Mouse (Mus musculus) liver, embryonic 12.5 days (tissue): ENCODE measurements around the gene Sdcbp2. TPM values are rescaled to one million over a fixed set of nuclear protein-coding genes. Genes with fewer than 3 reads are reported as not detected.
A peak's percentile ranks its signal among the peaks of the same experiment; 100 is the strongest.

Experiments used
- ATAC-seq: fragments of 200-750 bp; cut with Nextera tagmentation; 2 replicates; pipeline ENCODE4 v1.8.0; 2017; ENCODE audit warnings: moderate number of reproducible peaks, mild to moderate bottlenecking, moderate library complexity
- H3K27ac ChIP-seq: fragments of 300-500 bp; sonication (generic); 2 replicates; pipeline ENCODE4 v1.5.1; 2016; ENCODE audit warnings: mild to moderate bottlenecking
- H3K27me3 ChIP-seq: fragments of 300-500 bp; sonication (generic); replicated peaks from 2 replicates; pipeline ENCODE4 v1.6.1; 2016; ENCODE audit warnings: mild to moderate bottlenecking, moderate library complexity
- H3K36me3 ChIP-seq: fragments of 300-500 bp; sonication (generic); 2 replicates; pipeline ENCODE4 v1.6.1; 2016; ENCODE audit warnings: mild to moderate bottlenecking, moderate library complexity
- H3K4me1 ChIP-seq: fragments of 300-500 bp; sonication (generic); 2 replicates; pipeline ENCODE4 v1.6.1; 2016
- H3K4me2 ChIP-seq: fragments of 300-500 bp; sonication (generic); 2 replicates; pipeline ENCODE4 v1.6.1; 2016; ENCODE audit warnings: mild to moderate bottlenecking, moderate library complexity
- H3K4me3 ChIP-seq: fragments of 300-500 bp; sonication (generic); 2 replicates; pipeline ENCODE4 v1.5.1; 2016; ENCODE audit warnings: mild to moderate bottlenecking, moderate library complexity
- H3K9ac ChIP-seq: fragments of 300-500 bp; sonication (generic); 2 replicates; pipeline ENCODE4 v1.6.1; 2016; ENCODE audit warnings: mild to moderate bottlenecking, moderate library complexity
- H3K9me3 ChIP-seq: fragments of 300-500 bp; sonication (generic); replicated peaks from 2 replicates; pipeline ENCODE4 v1.6.1; 2016; ENCODE audit warnings: mild to moderate bottlenecking, moderate library complexity
- WGBS: fragments of 180-500 bp; shearing (Covaris S2); methylation state at CpG from one replicate; pipeline ENCODE4 v1.1.7; 2016; ENCODE audit not compliant: insufficient replicate concordance; 5-methylcytosine and 5-hydroxymethylcytosine counted together
- polyA plus RNA-seq: library from polyadenylated mRNA; unstranded; fragments of >200 nt; fragmentation: Nextera tagmentation; extraction: Ambion mirVana; gene quantifications from 2 replicates; pipeline ENCODE4 v1.2.1, GENCODE M21; 2016

Gene Sdcbp2
- polyA plus RNA-seq, 1 experiment from 2014 or later = 0.45 TPM

GRCm38 (mm10) chr2:151574607-151575006, 2.2 kb downstream of the Sdcbp2 start:
- Histone ChIP-seq H3K9me3 (no peaks in the 10 kb centered on the region), H3K4me2 (no peak overlapping the region), H3K4me3 (no peak overlapping the region), H3K27ac (no peak overlapping the region), H3K27me3 (peaks cover 11% of the 10 kb centered on the region; the same call in 1 of the 2 replicates), H3K4me1 (peaks cover 14% of the 10 kb centered on the region; the same call in 1 of the 2 replicates), H3K9ac (no peak overlapping the region), H3K36me3 (no peaks in the 10 kb centered on the region)
- ATAC-seq = no peak
- WGBS = 69% methylated on average over 5 of the region's 5 CpGs

GRCm38 (mm10) chr2:151575119-151575698, 2.8 kb downstream of the Sdcbp2 start:
- peak overlapping the region; percentile 50; the same call in 1 of the 2 replicates for H3K4me3 ChIP-seq
- peaks cover 11% of the 10 kb centered on the region; the same call in 1 of the 2 replicates for H3K27me3 ChIP-seq
- H3K36me3 ChIP-seq = no peaks in the 10 kb centered on the region
- no peak overlapping the region for H3K27ac ChIP-seq
- no peak overlapping the region for H3K9ac ChIP-seq
- WGBS = 27% methylated on average over 7 of the region's 7 CpGs
- H3K4me2 ChIP-seq = peak overlapping the region; percentile 78
- H3K4me1 ChIP-seq = peaks cover 14% of the 10 kb centered on the region; the same call in 1 of the 2 replicates
- no peak for ATAC-seq
- H3K9me3 ChIP-seq = no peaks in the 10 kb centered on the region

DNA sequence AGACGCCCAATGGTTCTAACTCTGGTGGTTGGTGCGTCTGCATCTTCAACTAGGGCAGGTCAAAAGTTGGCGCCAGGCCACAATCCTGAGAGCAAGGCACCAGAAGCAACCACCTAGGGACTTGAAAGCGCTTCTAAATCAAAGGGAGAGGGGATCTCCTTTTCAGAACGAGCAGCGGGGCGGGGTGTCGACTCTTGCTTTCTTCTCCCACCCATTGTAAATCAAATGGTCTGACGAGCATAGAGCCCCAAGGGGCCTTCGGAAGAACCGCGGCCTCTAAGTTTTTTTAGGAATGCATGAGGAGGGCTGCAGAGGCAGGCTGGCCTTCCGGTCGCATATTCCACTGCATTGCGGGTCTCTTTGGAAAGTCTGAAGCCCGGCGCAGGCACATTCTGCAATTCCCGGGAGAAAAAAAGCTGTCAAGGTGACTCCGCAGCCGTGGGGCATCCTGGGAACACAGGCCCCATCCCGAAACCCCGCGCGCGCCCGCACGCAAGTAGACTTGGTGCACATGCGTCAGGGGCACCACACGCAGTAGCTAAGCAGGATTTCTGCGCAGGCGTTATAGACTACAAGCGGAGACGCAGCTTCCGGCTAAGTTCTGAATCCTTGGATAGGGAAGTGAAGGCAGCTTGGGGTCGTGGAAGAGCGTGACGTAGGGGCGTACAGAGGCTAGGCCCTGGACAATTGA, 3.4 kb downstream of the Sdcbp2 start:
- H3K4me3 ChIP-seq = peak overlapping the region; percentile 50
- peak overlapping the region; percentile 44 for H3K9ac ChIP-seq
- ATAC-seq = peak; percentile 73
- H3K27ac ChIP-seq = no peak overlapping the region
- no peaks in the 10 kb centered on the region for H3K9me3 ChIP-seq
- H3K4me2 ChIP-seq = peak overlapping the region; percentile 78
- 2% methylated on average over 38 of the region's 38 CpGs for WGBS
- H3K4me1 ChIP-seq = peaks cover 14% of the 10 kb centered on the region; the same call in 1 of the 2 replicates
- peaks cover 11% of the 10 kb centered on the region; the same call in 1 of the 2 replicates for H3K27me3 ChIP-seq
- no peaks in the 10 kb centered on the region for H3K36me3 ChIP-seq

- Histone ChIP-seq H3K27ac (no peak overlapping the region), H3K4me3 (no peak overlapping the region)
Observed at GRCm38 (mm10) chr2:151579183-151579582, 6.8 kb downstream of the Sdcbp2 start.

DNA sequence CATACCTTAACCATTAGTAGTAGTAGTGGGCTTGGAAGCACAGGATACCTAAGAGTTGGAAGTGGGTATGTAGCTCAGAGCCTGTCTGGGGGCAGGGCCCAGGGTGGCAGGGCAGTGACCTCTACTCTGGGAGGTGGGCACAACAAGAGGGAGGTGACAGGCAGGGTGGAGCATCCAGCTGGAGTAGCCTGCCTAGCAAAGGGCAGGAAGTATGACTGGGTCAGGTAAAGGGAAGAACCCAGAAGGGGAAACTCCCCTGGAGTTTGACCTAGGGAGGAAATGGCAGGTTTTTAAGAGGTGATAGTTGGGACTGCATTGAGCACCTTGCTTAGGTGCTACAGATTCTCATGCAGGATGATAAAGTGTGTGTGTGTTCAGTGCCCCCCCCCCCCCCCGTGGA, 8.5 kb downstream of the Sdcbp2 start:
- no peak overlapping the region for H3K9ac ChIP-seq
- H3K4me3 ChIP-seq = no peak overlapping the region
- no peaks in the 10 kb centered on the region for H3K36me3 ChIP-seq
- no peak overlapping the region for H3K27ac ChIP-seq
- ATAC-seq = no peak
- WGBS = 7% methylated on average over 1 of the region's 1 CpGs
- peaks cover 7% of the 10 kb centered on the region; the same call in 1 of the 2 replicates for H3K4me1 ChIP-seq
- no peaks in the 10 kb centered on the region for H3K9me3 ChIP-seq
- H3K27me3 ChIP-seq = peaks cover 5% of the 10 kb centered on the region; the same call in 1 of the 2 replicates
- no peak overlapping the region for H3K4me2 ChIP-seq

More at GRCm38 (mm10) chr2:151579183-151579582, 6.8 kb downstream of the Sdcbp2 start:
- H3K36me3 ChIP-seq = no peaks in the 10 kb centered on the region
- WGBS = 67% methylated on average over 4 of the region's 4 CpGs
- peaks cover 14% of the 10 kb centered on the region; the same call in 1 of the 2 replicates for H3K4me1 ChIP-seq
- H3K9ac ChIP-seq = no peak overlapping the region
- no peak for ATAC-seq
- no peak overlapping the region for H3K4me2 ChIP-seq
- peaks cover 5% of the 10 kb centered on the region; the same call in 1 of the 2 replicates for H3K27me3 ChIP-seq
- H3K9me3 ChIP-seq = no peaks in the 10 kb centered on the region

- no peak overlapping the region for H3K4me3 ChIP-seq
- ATAC-seq = no peak
- no peaks in the 10 kb centered on the region for H3K9me3 ChIP-seq
- H3K27ac ChIP-seq = no peak overlapping the region
- no peaks in the 10 kb centered on the region; the same call in 1 of the 2 replicates for H3K27me3 ChIP-seq
- H3K9ac ChIP-seq = no peak overlapping the region
- H3K4me1 ChIP-seq = no peaks in the 10 kb centered on the region
- no peaks in the 10 kb centered on the region for H3K36me3 ChIP-seq
- 53% methylated on average over 3 of the region's 3 CpGs for whole genome bisulfite sequencing
- H3K4me2 ChIP-seq = no peak overlapping the region
Observed at GRCm38 (mm10) chr2:151585934-151586333, 13.5 kb downstream of the Sdcbp2 start.

GRCm38 (mm10) chr2:151586807-151587206, 14.4 kb downstream of the Sdcbp2 start:
- Histone ChIP-seq H3K9me3 (no peaks in the 10 kb centered on the region), H3K4me2 (no peak overlapping the region), H3K27ac (no peak overlapping the region), H3K27me3 (no peaks in the 10 kb centered on the region), H3K4me3 (no peak overlapping the region), H3K36me3 (no peaks in the 10 kb centered on the region), H3K9ac (no peak overlapping the region), H3K4me1 (no peaks in the 10 kb centered on the region)
- ATAC-seq = no peak
- WGBS = 74% methylated on average over 1 of the region's 1 CpGs

DNA sequence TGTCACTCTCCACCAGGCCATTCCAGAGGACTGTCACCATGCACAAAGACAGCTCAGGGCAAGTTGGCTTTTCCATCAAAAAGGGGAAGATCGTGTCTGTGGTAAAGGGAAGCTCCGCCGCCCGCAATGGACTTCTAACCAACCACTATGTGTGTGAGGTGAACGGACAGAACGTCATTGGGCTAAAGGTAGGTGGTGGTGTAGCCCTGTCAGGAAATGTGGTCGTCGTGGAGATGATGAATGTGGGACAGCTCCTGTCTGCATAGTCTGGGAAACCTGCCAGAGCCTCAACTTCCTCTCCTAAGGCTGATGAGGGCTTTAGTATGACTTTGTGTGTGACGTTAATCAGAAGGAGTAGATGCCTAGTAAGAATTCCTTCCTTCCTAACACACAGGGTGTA, 14.9 kb downstream of the Sdcbp2 start:
- H3K4me3 ChIP-seq = no peak overlapping the region
- ATAC-seq = no peak
- H3K27me3 ChIP-seq = no peaks in the 10 kb centered on the region
- no peaks in the 10 kb centered on the region for H3K36me3 ChIP-seq
- no peak overlapping the region for H3K9ac ChIP-seq
- H3K4me2 ChIP-seq = no peak overlapping the region
- WGBS = 17% methylated on average over 9 of the region's 9 CpGs
- H3K4me1 ChIP-seq = no peaks in the 10 kb centered on the region
- H3K27ac ChIP-seq = no peak overlapping the region
- H3K9me3 ChIP-seq = no peaks in the 10 kb centered on the region

- no peak overlapping the region for H3K4me2 ChIP-seq
- no peak overlapping the region for H3K4me3 ChIP-seq
- 42% methylated on average over 2 of the region's 2 CpGs for WGBS
- H3K27ac ChIP-seq = no peak overlapping the region
- no peak overlapping the region for H3K9ac ChIP-seq
- H3K27me3 ChIP-seq = peaks cover 17% of the 10 kb centered on the region
- H3K4me1 ChIP-seq = no peaks in the 10 kb centered on the region
- no peaks in the 10 kb centered on the region for H3K36me3 ChIP-seq
- H3K9me3 ChIP-seq = no peaks in the 10 kb centered on the region
- no peak for ATAC-seq
Observed at GRCm38 (mm10) chr2:151598068-151598467, 25.6 kb downstream of the Sdcbp2 start.

DNA sequence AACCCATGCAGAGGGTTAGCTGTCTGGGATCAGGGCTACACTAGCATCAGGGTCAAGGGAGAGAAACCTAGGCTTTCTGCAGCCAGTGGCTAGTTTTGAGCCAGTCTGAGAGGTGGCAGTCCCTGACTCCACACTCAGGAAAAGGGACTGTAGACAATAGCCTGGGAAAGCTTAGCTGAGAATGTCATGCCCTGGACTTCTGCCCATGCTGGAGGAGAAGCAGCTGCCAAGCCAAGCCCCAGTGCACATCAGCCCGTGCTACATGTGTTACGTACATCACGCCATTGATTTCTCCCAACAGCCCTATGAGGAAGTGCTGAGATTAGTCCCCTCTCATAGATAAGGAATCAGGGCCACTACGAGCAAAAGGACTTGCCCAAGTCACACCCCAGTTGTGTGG, 29.7 kb downstream of the Sdcbp2 start:
- H3K9ac ChIP-seq = no peak overlapping the region
- H3K36me3 ChIP-seq = no peaks in the 10 kb centered on the region
- 37% methylated on average over 4 of the region's 4 CpGs for WGBS
- no peaks in the 10 kb centered on the region for H3K4me1 ChIP-seq
- H3K27me3 ChIP-seq = peaks cover 17% of the 10 kb centered on the region
- ATAC-seq = 0 out of 2 replicates have a peak, but pooled peaks have one; percentile 23
- no peaks in the 10 kb centered on the region for H3K9me3 ChIP-seq
- no peak overlapping the region for H3K27ac ChIP-seq
- no peak overlapping the region for H3K4me2 ChIP-seq
- no peak overlapping the region for H3K4me3 ChIP-seq

DNA sequence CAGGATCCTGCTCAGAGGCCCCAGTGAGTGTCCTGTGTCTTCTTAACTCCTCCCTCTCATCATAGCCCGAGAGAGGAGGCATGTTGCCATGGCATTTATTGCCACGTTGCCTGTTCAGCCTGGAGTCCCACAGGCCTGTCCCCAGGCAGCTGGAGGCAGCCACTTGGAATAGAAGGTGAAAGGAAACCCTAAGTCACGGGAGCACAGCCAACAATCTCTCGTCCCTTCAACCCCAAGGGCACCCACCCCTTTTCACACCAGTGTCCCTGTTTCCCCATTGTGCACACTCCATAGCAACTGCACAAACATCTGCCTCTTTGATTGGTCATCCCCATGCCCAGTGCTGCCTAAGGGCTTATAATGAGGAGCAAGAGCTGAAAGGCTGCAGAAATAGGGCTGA, 31.2 kb downstream of the Sdcbp2 start:
- Histone ChIP-seq H3K27me3 (peaks cover 17% of the 10 kb centered on the region), H3K4me1 (no peaks in the 10 kb centered on the region), H3K4me2 (no peak overlapping the region), H3K36me3 (no peaks in the 10 kb centered on the region), H3K9me3 (no peaks in the 10 kb centered on the region), H3K4me3 (no peak overlapping the region), H3K27ac (no peak overlapping the region), H3K9ac (no peak overlapping the region)
- WGBS = 49% methylated on average over 4 of the region's 4 CpGs
- ATAC-seq = no peak

DNA sequence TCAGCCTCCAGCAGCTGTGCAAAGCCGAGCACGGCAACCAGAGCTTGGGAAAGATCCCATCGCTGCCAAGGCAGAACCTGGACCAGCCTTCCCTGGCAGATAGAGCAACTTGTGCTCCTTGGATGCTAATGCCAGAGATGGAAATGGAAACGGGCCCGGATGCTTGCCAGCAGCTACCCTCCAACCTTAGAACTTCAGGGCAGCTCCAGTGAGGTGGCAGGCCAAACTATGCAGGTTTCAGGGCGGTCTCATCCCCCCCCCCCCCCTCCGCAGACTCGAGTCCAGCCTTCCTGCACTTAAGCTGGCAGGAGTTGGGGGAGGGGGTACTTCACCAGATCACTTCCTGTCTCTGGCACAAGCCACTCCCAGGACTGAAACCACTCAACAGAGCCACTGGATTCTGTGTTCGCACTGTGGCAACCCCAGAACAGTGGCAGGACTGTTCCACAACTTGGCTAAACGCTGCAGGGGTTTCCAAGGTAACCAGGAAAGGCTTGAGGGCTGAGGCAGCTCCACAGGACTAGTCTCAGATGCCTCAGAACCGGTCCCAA, 33.1 kb downstream of the Sdcbp2 start:
- no peak for ATAC-seq
- no peaks in the 10 kb centered on the region for H3K36me3 ChIP-seq
- no peak overlapping the region for H3K4me3 ChIP-seq
- H3K4me2 ChIP-seq = no peak overlapping the region
- no peaks in the 10 kb centered on the region for H3K4me1 ChIP-seq
- H3K9ac ChIP-seq = no peak overlapping the region
- H3K27ac ChIP-seq = no peak overlapping the region
- no peaks in the 10 kb centered on the region for H3K9me3 ChIP-seq
- WGBS = 34% methylated on average over 11 of the region's 11 CpGs
- H3K27me3 ChIP-seq = peaks cover 11% of the 10 kb centered on the region; the same call in 1 of the 2 replicates
